Mouse (Mus musculus): ENCODE results near the gene Palm. TPM values are rescaled to one million over a fixed set of nuclear protein-coding genes. Genes with fewer than 3 reads are reported as not detected.
A peak's percentile ranks its signal among the peaks of the same experiment; 100 is the strongest.

The Palm gene
- polyA plus RNA-seq, 1 experiment from 2014 or later, result 101 TPM

DNA sequence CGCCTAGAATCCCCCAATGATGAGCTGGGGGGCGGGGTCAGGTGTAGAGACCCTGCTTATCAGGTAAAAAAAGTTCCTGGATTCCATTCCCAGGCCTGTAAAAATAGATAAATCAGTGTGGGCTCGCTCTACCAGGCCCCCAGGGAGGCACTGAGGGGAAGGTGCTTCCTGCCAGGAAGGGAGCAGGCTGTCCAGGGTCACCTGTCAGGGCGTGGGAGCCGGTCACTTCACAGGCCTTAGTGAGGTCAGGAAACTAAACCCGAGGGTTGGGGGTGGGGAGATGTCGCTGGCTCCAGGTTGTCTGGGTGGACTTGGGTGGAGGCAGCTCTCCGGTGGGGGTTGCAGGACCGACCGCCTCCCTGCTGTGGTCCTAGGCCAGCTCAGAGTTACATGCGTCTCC lies 12.3 kb downstream of the Palm start:
- no peak for ATAC-seq (ENCODE audit: low FRiP score, low read depth)
- peaks cover 41% of the 10 kb centered on the region for H3K36me3 ChIP-seq
- H3K4me3 ChIP-seq, result no peak overlapping the region
- no peak overlapping the region for H3K9ac ChIP-seq
- peaks cover 53% of the 10 kb centered on the region for H3K4me1 ChIP-seq
- H3K4me2 ChIP-seq (replicated peaks), result no peak overlapping the region
- WGBS, result 61% methylated on average over 11 of the region's 11 CpGs
- no peaks in the 10 kb centered on the region for H3K27me3 ChIP-seq
- H3K27ac ChIP-seq, result no peak overlapping the region
- no peaks in the 10 kb centered on the region for H3K9me3 ChIP-seq

DNA sequence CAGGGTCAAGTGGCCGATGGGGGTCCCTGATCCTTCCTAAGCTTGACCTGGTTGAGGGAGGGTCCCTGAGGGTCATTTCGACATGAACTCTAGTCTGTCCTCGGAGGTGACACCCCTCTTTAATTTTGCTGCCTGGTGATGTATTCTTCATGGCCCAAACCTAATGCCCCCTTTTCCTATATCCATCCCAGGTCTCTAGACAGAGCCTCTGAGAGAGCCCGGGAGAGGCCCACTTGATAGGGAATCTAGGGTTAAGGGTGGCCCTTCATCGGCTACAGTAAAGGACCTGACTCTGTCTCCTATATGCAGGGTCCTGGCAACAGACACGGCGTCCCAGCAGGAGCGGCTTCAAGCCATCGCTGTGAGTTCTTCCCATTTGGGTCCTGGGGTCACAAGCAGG lies 13.0 kb downstream of the Palm start:
- no peak overlapping the region for H3K27ac ChIP-seq
- H3K4me1 ChIP-seq, result peaks cover 53% of the 10 kb centered on the region
- no peak for ATAC-seq (ENCODE audit: low FRiP score, low read depth)

DNA sequence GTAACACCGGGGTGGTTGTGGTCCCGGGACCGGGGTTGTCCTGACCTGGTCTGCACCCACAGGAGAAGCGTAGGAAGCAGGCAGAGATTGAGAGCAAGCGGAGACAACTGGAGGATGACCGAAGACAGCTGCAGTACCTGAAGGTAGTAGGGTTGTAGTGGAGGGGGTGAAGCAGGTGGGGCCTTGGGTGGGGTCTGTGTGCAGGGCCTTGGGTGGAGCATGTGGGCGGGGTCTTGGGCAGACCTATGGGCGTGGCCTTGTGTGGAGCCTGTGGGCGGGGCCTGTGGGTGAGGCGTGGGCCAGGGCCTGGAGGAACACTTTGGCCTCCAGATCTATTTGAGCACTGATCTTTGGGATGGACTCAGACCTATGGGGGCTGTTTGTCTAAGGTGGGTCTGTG lies 13.6 kb downstream of the Palm start:
- H3K4me1 ChIP-seq, result peaks cover 49% of the 10 kb centered on the region
- ATAC-seq (ENCODE audit: low FRiP score, low read depth), result no peak
- 82% methylated on average over 10 of the region's 10 CpGs for WGBS
- H3K9ac ChIP-seq, result 0 out of 2 replicates have a peak overlapping the region, but pooled peaks have one; percentile 0
- H3K36me3 ChIP-seq, result peaks cover 53% of the 10 kb centered on the region
- no peaks in the 10 kb centered on the region for H3K27me3 ChIP-seq
- no peak overlapping the region for H3K27ac ChIP-seq
- H3K4me2 ChIP-seq (replicated peaks), result no peak overlapping the region
- no peaks in the 10 kb centered on the region for H3K9me3 ChIP-seq
- no peak overlapping the region for H3K4me3 ChIP-seq

More for the DNA sequence above, 13.0 kb downstream of the Palm start:
- Histone ChIP-seq H3K9ac (no peak overlapping the region), H3K4me3 (no peak overlapping the region), H3K36me3 (peaks cover 47% of the 10 kb centered on the region), H3K9me3 (no peaks in the 10 kb centered on the region), H3K4me2 (replicated peaks) (no peak overlapping the region), H3K27me3 (no peaks in the 10 kb centered on the region)
- 90% methylated on average over 9 of the region's 9 CpGs for WGBS

DNA sequence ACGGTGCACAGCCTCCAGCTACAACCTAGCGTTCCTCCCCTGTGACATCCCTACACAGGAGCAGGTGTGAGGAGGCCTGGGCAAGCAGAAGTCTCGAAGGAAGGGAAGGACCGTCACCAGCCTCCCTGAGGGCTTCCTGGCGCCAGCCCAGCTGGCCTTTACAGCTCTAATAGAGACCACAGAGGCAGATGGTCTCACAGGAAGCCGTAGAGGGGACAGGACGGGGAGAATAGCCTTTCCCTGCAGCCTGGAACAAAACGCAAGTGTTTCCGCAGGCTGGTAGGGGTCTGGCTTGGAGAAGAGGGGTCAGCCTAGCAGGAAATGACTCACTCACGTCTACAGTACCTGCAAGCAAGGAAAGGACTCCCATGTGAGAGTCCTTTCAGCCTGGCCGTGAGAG lies 14.5 kb downstream of the Palm start:
- peak overlapping the region; percentile 44; the same call in 1 of the 2 replicates for H3K27ac ChIP-seq
- 53% methylated on average over 11 of the region's 11 CpGs for WGBS
- H3K4me3 ChIP-seq, result no peak overlapping the region
- ATAC-seq (ENCODE audit: low FRiP score, low read depth), result no peak
- peaks cover 40% of the 10 kb centered on the region for H3K4me1 ChIP-seq
- no peak overlapping the region for H3K4me2 ChIP-seq (replicated peaks)
- H3K9ac ChIP-seq, result 0 out of 2 replicates have a peak overlapping the region, but pooled peaks have one; percentile 0
- H3K36me3 ChIP-seq, result peaks cover 58% of the 10 kb centered on the region
- H3K27me3 ChIP-seq, result no peaks in the 10 kb centered on the region
- H3K9me3 ChIP-seq, result no peaks in the 10 kb centered on the region

DNA sequence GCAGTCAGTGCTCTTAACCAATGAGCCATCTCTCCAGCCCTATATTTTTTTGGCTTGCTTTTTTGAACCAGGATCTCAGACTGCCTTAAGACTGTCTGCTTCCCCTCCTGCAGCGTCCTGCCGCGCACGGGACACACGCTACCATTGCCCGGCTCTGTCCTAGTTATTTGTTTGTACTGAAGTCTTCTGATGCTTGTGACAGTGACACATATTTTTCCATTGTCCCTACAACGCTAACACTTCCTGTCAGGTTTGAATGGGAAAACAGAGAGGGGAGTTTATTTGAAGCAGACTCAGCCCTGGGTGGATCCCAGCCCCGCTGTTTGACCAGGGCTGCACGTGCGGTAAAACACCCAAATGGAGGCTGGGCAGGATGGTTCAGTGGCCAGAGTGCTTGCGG lies 15.4 kb downstream of the Palm start:
- H3K27ac ChIP-seq, result no peak overlapping the region

DNA sequence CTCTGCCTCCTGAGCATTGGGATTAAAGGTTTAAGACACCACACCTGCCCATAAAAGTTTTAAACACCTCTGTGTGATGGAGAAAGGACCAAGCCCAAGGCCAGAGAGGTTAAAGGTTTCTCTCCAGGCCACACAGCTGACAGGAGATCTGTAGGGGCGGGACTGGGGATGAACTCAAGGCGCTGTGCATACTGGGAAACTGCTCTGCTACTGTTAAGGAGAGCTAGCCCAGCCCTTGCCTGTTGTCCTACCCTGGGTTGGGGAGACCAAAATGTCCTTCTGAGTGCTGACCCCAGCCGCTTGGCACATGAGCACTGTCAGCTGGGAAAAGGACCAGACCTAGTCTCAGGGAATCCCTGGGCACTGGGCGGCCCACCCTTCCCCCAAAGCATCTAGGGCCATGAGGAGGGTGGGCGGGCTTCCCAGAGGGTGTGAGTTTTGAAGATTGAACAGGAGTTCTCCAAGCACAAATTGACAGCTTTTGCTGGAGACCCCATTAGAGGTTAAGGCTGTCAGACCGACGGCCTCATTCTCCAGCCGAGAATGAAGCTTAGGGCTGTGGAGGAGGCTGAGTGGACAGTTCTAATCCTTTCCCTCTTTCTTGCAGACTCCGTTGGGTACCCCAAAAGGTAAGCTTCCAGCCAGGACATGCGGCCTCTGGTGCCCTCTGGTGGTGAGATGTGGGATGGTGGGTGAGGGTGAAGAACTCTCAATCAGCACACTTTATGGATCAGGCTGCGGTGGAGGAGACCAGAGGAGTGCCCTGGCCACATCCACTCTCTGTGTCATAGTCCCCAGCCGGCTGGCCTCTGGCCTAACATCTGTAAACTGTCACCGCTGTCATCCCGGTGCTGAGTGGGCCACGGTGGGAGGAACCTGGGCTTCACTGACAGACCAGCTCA lies 18.6 kb downstream of the Palm start:
- no peaks in the 10 kb centered on the region for H3K27me3 ChIP-seq
- H3K9me3 ChIP-seq, result no peaks in the 10 kb centered on the region
- H3K4me3 ChIP-seq, result no peak overlapping the region
- H3K4me1 ChIP-seq, result peaks cover 8% of the 10 kb centered on the region
- no peak overlapping the region for H3K9ac ChIP-seq
- H3K27ac ChIP-seq, result no peak overlapping the region
- peak; percentile 52 for ATAC-seq (ENCODE audit: low FRiP score, low read depth)
- 30% methylated on average over 15 of the region's 15 CpGs for WGBS
- no peak overlapping the region for H3K4me2 ChIP-seq (replicated peaks)
- peaks cover 83% of the 10 kb centered on the region for H3K36me3 ChIP-seq

More for the DNA sequence above, 15.4 kb downstream of the Palm start:
- H3K27me3 ChIP-seq, result no peaks in the 10 kb centered on the region
- no peak overlapping the region for H3K4me2 ChIP-seq (replicated peaks)
- H3K9ac ChIP-seq, result no peak overlapping the region
- H3K36me3 ChIP-seq, result peaks cover 63% of the 10 kb centered on the region
- H3K4me3 ChIP-seq, result no peak overlapping the region
- ATAC-seq (ENCODE audit: low FRiP score, low read depth), result no peak
- H3K4me1 ChIP-seq, result peaks cover 31% of the 10 kb centered on the region
- no peaks in the 10 kb centered on the region for H3K9me3 ChIP-seq
- WGBS, result 86% methylated on average over 11 of the region's 11 CpGs

DNA sequence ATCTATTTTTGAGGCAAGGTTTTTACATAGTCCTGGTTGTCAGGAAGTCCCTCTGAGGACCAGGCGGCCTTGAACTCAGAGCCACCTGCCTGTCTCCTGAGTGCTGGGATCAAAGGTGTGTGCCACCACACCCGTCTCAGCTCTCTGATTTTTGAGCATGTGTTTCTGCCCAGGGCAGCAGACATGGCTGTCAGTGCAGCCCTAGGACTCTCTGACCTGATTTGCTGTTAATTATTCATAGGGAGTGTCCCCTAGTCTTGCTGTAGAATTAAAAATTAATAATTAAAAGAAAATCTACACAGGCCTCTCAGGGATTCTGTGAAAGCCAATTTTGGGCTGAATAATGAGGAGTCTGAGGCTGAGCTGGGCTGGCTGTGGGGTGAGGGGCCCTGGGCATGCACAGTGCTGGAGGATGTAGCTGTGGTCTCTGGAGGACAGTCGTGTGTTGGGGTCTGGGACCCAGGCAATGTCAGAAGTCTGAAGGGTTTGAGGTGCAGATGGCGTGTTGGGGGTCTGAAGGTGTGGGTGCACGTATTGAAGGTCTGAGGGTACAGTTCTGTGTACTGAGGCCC lies 21.0 kb downstream of the Palm start:
- Histone ChIP-seq H3K9me3 (no peaks in the 10 kb centered on the region), H3K4me2 (replicated peaks) (no peak overlapping the region), H3K27ac (no peak overlapping the region), H3K9ac (no peak overlapping the region), H3K4me1 (no peaks in the 10 kb centered on the region), H3K36me3 (peaks cover 71% of the 10 kb centered on the region), H3K4me3 (no peak overlapping the region), H3K27me3 (no peaks in the 10 kb centered on the region)
- WGBS, result 89% methylated on average over 5 of the region's 5 CpGs
- ATAC-seq (ENCODE audit: low FRiP score, low read depth), result no peak

DNA sequence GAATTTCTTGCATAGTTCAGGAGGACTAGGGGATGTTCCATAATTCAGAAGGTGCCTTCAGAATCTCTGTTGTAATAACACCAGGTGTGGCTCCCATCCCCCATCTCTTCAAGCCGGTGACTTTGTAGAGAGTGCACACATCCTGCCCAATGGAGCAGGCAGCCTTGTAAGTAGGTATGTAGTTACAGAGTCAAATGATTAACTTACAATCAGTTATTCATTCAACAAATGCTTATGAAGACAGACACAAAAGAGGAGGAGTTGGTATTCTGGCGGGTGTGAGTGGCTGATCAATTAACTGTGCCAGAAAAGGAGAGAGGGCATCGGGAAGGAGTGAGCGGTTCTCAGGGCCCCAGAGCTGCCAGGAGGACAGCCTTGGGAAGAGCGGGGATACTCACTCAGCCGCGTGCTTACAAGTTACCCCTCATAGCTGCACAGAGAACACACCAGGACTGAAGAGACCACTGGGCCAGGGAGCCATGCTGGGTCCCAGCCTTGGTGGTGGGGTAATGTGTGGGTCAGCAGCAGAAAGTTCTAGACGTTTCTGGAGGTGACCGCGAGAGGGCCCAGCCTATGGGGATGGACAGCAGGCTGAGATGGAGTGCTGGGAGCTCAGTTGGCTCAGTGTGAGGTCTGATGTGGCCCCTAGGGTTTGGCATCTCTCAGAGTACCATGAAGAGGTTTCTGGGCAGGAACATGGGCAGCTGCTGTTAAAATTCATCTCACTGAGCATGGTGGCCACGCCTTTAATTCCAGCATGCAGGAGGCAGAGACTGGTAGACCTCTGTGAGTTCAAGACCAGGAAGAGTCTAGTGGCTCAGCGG lies 22.5 kb downstream of the Palm start:
- Histone ChIP-seq H3K36me3 (peaks cover 73% of the 10 kb centered on the region), H3K9ac (no peak overlapping the region), H3K4me1 (peaks cover 5% of the 10 kb centered on the region; the same call in 1 of the 2 replicates), H3K27me3 (no peaks in the 10 kb centered on the region), H3K27ac (no peak overlapping the region), H3K4me3 (no peak overlapping the region), H3K4me2 (replicated peaks) (no peak overlapping the region), H3K9me3 (no peaks in the 10 kb centered on the region)
- no peak for ATAC-seq (ENCODE audit: low FRiP score, low read depth)
- 91% methylated on average over 12 of the region's 12 CpGs for WGBS

DNA sequence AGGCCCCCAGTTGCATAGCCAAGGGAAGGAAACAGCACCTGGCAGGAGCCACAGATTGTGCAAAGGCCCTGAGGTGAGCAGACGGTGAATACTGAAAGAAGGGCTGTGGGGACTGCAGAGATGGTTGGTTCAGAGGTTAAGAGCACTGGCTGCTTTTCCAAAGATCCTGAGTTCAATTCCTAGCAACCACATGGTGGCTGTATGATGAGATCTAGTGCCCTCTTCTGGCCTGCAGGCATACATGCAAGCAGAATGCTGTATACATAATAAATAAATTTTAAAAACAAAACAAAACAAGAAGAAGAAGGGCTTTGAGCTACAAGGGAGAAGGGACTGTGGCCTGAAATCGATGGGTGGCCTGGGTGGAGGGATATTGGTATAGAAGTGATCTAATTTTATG lies 23.7 kb downstream of the Palm start:
- no peak overlapping the region for H3K9ac ChIP-seq
- H3K4me2 ChIP-seq (replicated peaks), result no peak overlapping the region
- no peaks in the 10 kb centered on the region for H3K27me3 ChIP-seq
- H3K9me3 ChIP-seq, result no peaks in the 10 kb centered on the region
- WGBS, result 88% methylated on average over 2 of the region's 2 CpGs
- peaks cover 10% of the 10 kb centered on the region for H3K4me1 ChIP-seq
- H3K27ac ChIP-seq, result no peak overlapping the region
- no peak overlapping the region for H3K4me3 ChIP-seq
- H3K36me3 ChIP-seq, result peaks cover 65% of the 10 kb centered on the region
- no peak for ATAC-seq (ENCODE audit: low FRiP score, low read depth)

DNA sequence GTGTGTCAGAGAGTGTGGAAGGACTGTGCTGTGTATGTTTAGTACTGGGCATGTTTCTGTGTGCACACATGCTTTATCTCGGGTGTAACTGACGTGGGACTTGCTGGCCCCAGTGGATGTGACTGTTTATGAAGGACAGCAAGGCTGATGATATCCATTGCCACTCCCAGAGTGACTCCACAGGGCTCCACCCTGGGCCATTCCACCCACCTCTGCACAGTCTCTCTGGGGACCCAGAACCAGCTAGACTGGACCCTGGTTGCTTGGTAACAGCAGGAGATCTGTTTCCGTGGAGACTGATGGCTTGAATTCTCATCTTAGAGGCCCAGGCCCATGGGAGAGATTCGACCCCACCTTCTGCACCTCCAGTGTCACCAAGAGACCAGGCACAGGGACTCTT lies 24.9 kb downstream of the Palm start:
- Histone ChIP-seq H3K27me3 (no peaks in the 10 kb centered on the region), H3K27ac (no peak overlapping the region), H3K36me3 (peaks cover 57% of the 10 kb centered on the region), H3K4me3 (no peak overlapping the region), H3K9ac (no peak overlapping the region), H3K4me2 (replicated peaks) (no peak overlapping the region), H3K9me3 (no peaks in the 10 kb centered on the region), H3K4me1 (peaks cover 21% of the 10 kb centered on the region)
- no peak for ATAC-seq (ENCODE audit: low FRiP score, low read depth)
- 65% methylated on average over 4 of the region's 4 CpGs for WGBS

DNA sequence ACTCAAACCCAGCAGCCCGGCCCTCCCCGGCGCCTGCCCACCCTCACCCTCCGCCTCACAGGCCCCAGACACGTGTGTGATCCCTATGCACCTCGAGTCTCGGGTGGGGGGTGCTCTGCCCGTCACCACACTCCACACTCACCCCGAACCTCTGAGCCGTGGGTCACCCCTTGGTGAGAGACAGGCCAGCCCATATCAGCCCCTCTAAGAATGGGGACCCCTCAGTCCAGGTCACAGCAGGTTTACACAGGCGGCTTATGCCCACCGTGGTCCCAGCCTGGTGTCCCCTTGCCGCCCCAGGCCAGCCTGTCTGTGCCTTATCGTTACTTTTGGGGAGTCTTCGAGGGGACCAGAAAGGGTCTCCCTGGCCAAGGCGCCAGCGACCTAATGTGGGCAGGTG lies 26.2 kb downstream of the Palm start:
- Histone ChIP-seq H3K36me3 (peaks cover 52% of the 10 kb centered on the region), H3K4me3 (no peak overlapping the region), H3K4me2 (replicated peaks) (no peak overlapping the region), H3K27ac (no peak overlapping the region), H3K4me1 (peaks cover 21% of the 10 kb centered on the region), H3K27me3 (no peaks in the 10 kb centered on the region), H3K9me3 (no peaks in the 10 kb centered on the region), H3K9ac (no peak overlapping the region)
- ATAC-seq (ENCODE audit: low FRiP score, low read depth), result no peak
- WGBS, result 90% methylated on average over 17 of the region's 17 CpGs

DNA sequence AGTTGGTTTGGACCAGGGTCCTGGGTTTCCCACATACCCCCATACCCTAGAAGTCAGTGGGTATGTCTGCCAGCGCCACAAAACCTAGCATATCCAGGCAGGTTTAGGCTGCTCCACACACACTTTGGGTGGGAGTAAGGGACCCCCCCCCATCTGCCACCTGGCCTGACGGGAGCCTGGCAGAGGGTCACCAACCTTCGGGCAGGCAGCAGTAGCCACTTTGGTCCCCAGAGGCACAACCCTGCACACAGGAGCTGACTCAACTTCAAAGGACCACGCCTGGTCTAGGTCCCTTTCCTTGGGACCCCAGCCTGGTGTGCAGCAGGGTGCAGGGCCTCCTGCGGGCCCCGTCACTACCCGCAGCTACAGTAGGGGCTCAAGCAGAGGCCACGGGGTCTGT lies 26.9 kb downstream of the Palm start:
- WGBS, result 81% methylated on average over 8 of the region's 8 CpGs
- Histone ChIP-seq H3K27me3 (no peaks in the 10 kb centered on the region), H3K4me3 (no peak overlapping the region), H3K27ac (no peak overlapping the region), H3K9me3 (no peaks in the 10 kb centered on the region), H3K4me2 (replicated peaks) (no peak overlapping the region), H3K36me3 (peaks cover 46% of the 10 kb centered on the region), H3K4me1 (peaks cover 21% of the 10 kb centered on the region), H3K9ac (no peak overlapping the region)
- no peak for ATAC-seq (ENCODE audit: low FRiP score, low read depth)
